Mouse (Mus musculus): Measurements from ENCODE around the gene Myo1b. TPM values are rescaled to one million over a fixed set of nuclear protein-coding genes. Genes with fewer than 3 reads are reported as not detected.
A peak's percentile ranks its signal among the peaks of the same experiment; 100 is the strongest.

The Myo1b gene
- total and polyA plus RNA-seq, 2 experiments from 2014 or later, result 27.9 to 44.7 TPM

GRCm38 (mm10) chr1:51897160-51897572 lies 18.7 kb downstream of the Myo1b start:
- Histone ChIP-seq H3K9ac (replicated peaks; ENCODE audit: low read length) (no peak overlapping the region), H3K9me3 (ENCODE audit: low read length) (no peaks in the 10 kb centered on the region), H3K27me3 (ENCODE audit: insufficient read depth, low read length) (no peaks in the 10 kb centered on the region), H3K4me3 (ENCODE audit: low read length) (no peak overlapping the region), H3K4me2 (ENCODE audit: low read depth, low read length) (no peak overlapping the region), H3K27ac (no peak overlapping the region), H3K4me1 (ENCODE audit: insufficient read depth, low read length) (no peaks in the 10 kb centered on the region), H3K36me3 (ENCODE audit: insufficient read depth, low read length) (no peaks in the 10 kb centered on the region)
- DNase-seq (ENCODE audit: low spot score), result no peak
- no peak for TF ChIP-seq CTCF (IDR thresholded peaks at IDR 0.05; ENCODE audit: low read depth)
- ATAC-seq, result peak; percentile 22; the same call in 1 of the 2 replicates
- WGBS, result 57% methylated on average over 6 of the region's 6 CpGs

GRCm38 (mm10) chr1:51895961-51896360 lies 19.9 kb downstream of the Myo1b start:
- H3K27ac ChIP-seq, result 0 out of 2 replicates have a peak overlapping the region, but pooled peaks have one; percentile 22
- no peak overlapping the region for H3K9ac ChIP-seq (replicated peaks; ENCODE audit: low read length)
- no peak for ATAC-seq
- no peaks in the 10 kb centered on the region for H3K27me3 ChIP-seq (ENCODE audit: insufficient read depth, low read length)
- H3K9me3 ChIP-seq (ENCODE audit: low read length), result no peaks in the 10 kb centered on the region
- no peak overlapping the region for H3K4me3 ChIP-seq (ENCODE audit: low read length)
- 34% methylated on average over 10 of the region's 10 CpGs for WGBS
- H3K36me3 ChIP-seq (ENCODE audit: insufficient read depth, low read length), result no peaks in the 10 kb centered on the region
- H3K4me2 ChIP-seq (ENCODE audit: low read depth, low read length), result no peak overlapping the region
- H3K4me1 ChIP-seq (ENCODE audit: insufficient read depth, low read length), result no peaks in the 10 kb centered on the region; the same call in 1 of the 2 replicates
- DNase-seq (ENCODE audit: low spot score), result no peak
- TF ChIP-seq CTCF (IDR thresholded peaks at IDR 0.05; ENCODE audit: low read depth), result no peak

GRCm38 (mm10) chr1:51894721-51895120 lies 21.1 kb downstream of the Myo1b start:
- TF ChIP-seq CTCF (IDR thresholded peaks at IDR 0.05; ENCODE audit: low read depth), result no peak
- 72% methylated on average over 3 of the region's 3 CpGs for WGBS
- Histone ChIP-seq H3K4me1 (ENCODE audit: insufficient read depth, low read length) (no peaks in the 10 kb centered on the region; the same call in 1 of the 2 replicates), H3K4me2 (ENCODE audit: low read depth, low read length) (no peak overlapping the region), H3K36me3 (ENCODE audit: insufficient read depth, low read length) (no peaks in the 10 kb centered on the region), H3K27me3 (ENCODE audit: insufficient read depth, low read length) (no peaks in the 10 kb centered on the region), H3K4me3 (ENCODE audit: low read length) (no peak overlapping the region), H3K27ac (no peak overlapping the region), H3K9ac (replicated peaks; ENCODE audit: low read length) (no peak overlapping the region), H3K9me3 (ENCODE audit: low read length) (no peaks in the 10 kb centered on the region)
- DNase-seq (ENCODE audit: low spot score) (no peak), ATAC-seq (no peak)

GRCm38 (mm10) chr1:51893521-51894355 lies 22.1 kb downstream of the Myo1b start:
- ATAC-seq (no peak), DNase-seq (ENCODE audit: low spot score) (no peak)
- Histone ChIP-seq H3K27me3 (ENCODE audit: insufficient read depth, low read length) (no peaks in the 10 kb centered on the region), H3K9me3 (ENCODE audit: low read length) (no peaks in the 10 kb centered on the region), H3K4me2 (ENCODE audit: low read depth, low read length) (no peak overlapping the region), H3K4me1 (ENCODE audit: insufficient read depth, low read length) (no peaks in the 10 kb centered on the region; the same call in 1 of the 2 replicates), H3K36me3 (ENCODE audit: insufficient read depth, low read length) (no peaks in the 10 kb centered on the region), H3K9ac (replicated peaks; ENCODE audit: low read length) (no peak overlapping the region), H3K4me3 (ENCODE audit: low read length) (no peak overlapping the region), H3K27ac (no peak overlapping the region)
- WGBS, result 78% methylated on average over 16 of the region's 16 CpGs
- TF ChIP-seq CTCF (IDR thresholded peaks at IDR 0.05; ENCODE audit: low read depth), result no peak

GRCm38 (mm10) chr1:51892005-51892404 lies 23.9 kb downstream of the Myo1b start:
- Histone ChIP-seq H3K27ac (no peak overlapping the region), H3K9ac (replicated peaks; ENCODE audit: low read length) (no peak overlapping the region), H3K27me3 (ENCODE audit: insufficient read depth, low read length) (no peaks in the 10 kb centered on the region), H3K9me3 (ENCODE audit: low read length) (no peaks in the 10 kb centered on the region), H3K4me1 (ENCODE audit: insufficient read depth, low read length) (peaks cover 5% of the 10 kb centered on the region; the same call in 1 of the 2 replicates), H3K4me2 (ENCODE audit: low read depth, low read length) (no peak overlapping the region), H3K36me3 (ENCODE audit: insufficient read depth, low read length) (no peaks in the 10 kb centered on the region), H3K4me3 (ENCODE audit: low read length) (no peak overlapping the region)
- TF ChIP-seq CTCF (IDR thresholded peaks at IDR 0.05; ENCODE audit: low read depth), result no peak
- 91% methylated on average over 4 of the region's 4 CpGs for WGBS
- ATAC-seq (no peak), DNase-seq (ENCODE audit: low spot score) (no peak)

- no peaks in the 10 kb centered on the region for H3K36me3 ChIP-seq (ENCODE audit: insufficient read depth, low read length)
- 63% methylated on average over 9 of the region's 9 CpGs for WGBS
- DNase-seq (ENCODE audit: low spot score) (no peak), ATAC-seq (peak; percentile 72)
- H3K27me3 ChIP-seq (ENCODE audit: insufficient read depth, low read length), result no peaks in the 10 kb centered on the region
- no peak overlapping the region for H3K27ac ChIP-seq
- H3K4me3 ChIP-seq (ENCODE audit: low read length), result no peak overlapping the region
- H3K4me1 ChIP-seq (ENCODE audit: insufficient read depth, low read length), result peaks cover 5% of the 10 kb centered on the region; the same call in 1 of the 2 replicates
- no peak for TF ChIP-seq CTCF (IDR thresholded peaks at IDR 0.05; ENCODE audit: low read depth)
- no peaks in the 10 kb centered on the region for H3K9me3 ChIP-seq (ENCODE audit: low read length)
- no peak overlapping the region for H3K4me2 ChIP-seq (ENCODE audit: low read depth, low read length)
- H3K9ac ChIP-seq (replicated peaks; ENCODE audit: low read length), result no peak overlapping the region
These were observed 27.6 kb downstream of the Myo1b start for GRCm38 (mm10) chr1:51888046-51888813.

All from hindbrain, postnatal 0 days (tissue).